Mouse (Mus musculus): ENCODE measurements around the gene Pex11g. TPM values are rescaled to one million over a fixed set of nuclear protein-coding genes. Genes with fewer than 3 reads are reported as not detected.

Pex11g gene
- polyA plus RNA-seq, 1 experiment, result 0.45 TPM

- TF ChIP-seq GATA1 (IDR thresholded peaks at IDR 0.05; ENCODE audit: low read length), result no peak
Observed at GRCm38 (mm10) chr8:3411085-3411484, 56.4 kb downstream of the Pex11g start.

GRCm38 (mm10) chr8:3407417-3407816 lies 60.1 kb downstream of the Pex11g start:
- TF ChIP-seq GATA1 (IDR thresholded peaks at IDR 0.05; ENCODE audit: low read length), result no peak

Other genes with a start within 250 kb of the Pex11g start
- not detected in 2 replicates for gene Insr, start 188.1 kb downstream of the Pex11g start, polyA plus RNA-seq (2012)
- not detected in 2 replicates for gene A430078G23Rik, start 114.3 kb downstream of the Pex11g start, polyA plus RNA-seq (2012)
- 24.9 and 32.4 TPM in 2 replicates for gene Arhgef18, start 74.7 kb downstream of the Pex11g start, polyA plus RNA-seq (2012)
- 0.04 TPM in 1 of 2 replicates, not detected in the other for gene Tex45, start 3.2 kb upstream of the Pex11g start, polyA plus RNA-seq (2012)
- 14.9 and 16.7 TPM in 2 replicates for gene Zfp358, start 25.5 kb upstream of the Pex11g start, polyA plus RNA-seq (2012)
- gene Mcoln1, start 32.8 kb upstream of the Pex11g start, polyA plus RNA-seq (2012), result 106 and 187 TPM in 2 replicates
- gene Pnpla6, start 47.7 kb upstream of the Pex11g start, polyA plus RNA-seq (2012), result 23.2 and 24.6 TPM in 2 replicates
- gene C330021F23Rik, start 100.3 kb upstream of the Pex11g start, polyA plus RNA-seq (2012), result not detected in 2 replicates
- not detected in 2 replicates for gene Camsap3, start 119.6 kb upstream of the Pex11g start, polyA plus RNA-seq (2012)
- gene Xab2, start 153.6 kb upstream of the Pex11g start, polyA plus RNA-seq (2012), result 38.8 and 51.5 TPM in 2 replicates
- gene Pet100, start 153.9 kb upstream of the Pex11g start, polyA plus RNA-seq (2012), result 50.5 and 55.8 TPM in 2 replicates
- gene Pcp2, start 157.9 kb upstream of the Pex11g start, polyA plus RNA-seq (2012), result not detected in 2 replicates
- 250 and 417 TPM in 2 replicates for gene Stxbp2, start 163.3 kb upstream of the Pex11g start, polyA plus RNA-seq (2012)
- gene Retn, start 188.1 kb upstream of the Pex11g start, polyA plus RNA-seq (2012), result not detected in 2 replicates
- not detected in 2 replicates for gene Mcemp1, start 198.1 kb upstream of the Pex11g start, polyA plus RNA-seq (2012)
- gene Fcor, start 204.7 kb upstream of the Pex11g start, polyA plus RNA-seq (2012), result not detected in 2 replicates
- 22.4 and 25.8 TPM in 2 replicates for gene Trappc5, start 208.6 kb upstream of the Pex11g start, polyA plus RNA-seq (2012)
- gene Fcer2a, start 226.5 kb upstream of the Pex11g start, polyA plus RNA-seq (2012), result not detected in 2 replicates

Data from G1E-ER4 (cell line).